Mouse (Mus musculus): ENCODE data around the gene H2-M10.1. TPM values are rescaled to one million over a fixed set of nuclear protein-coding genes. Genes with fewer than 3 reads are reported as not detected.

H2-M10.1 gene
- polyA plus RNA-seq, 1 experiment from 2014 or later = not detected

- no peaks in the 10 kb centered on the region for H3K9me3 ChIP-seq (replicated peaks)
- H3K27ac ChIP-seq (replicated peaks) = no peak overlapping the region
- WGBS = 96% methylated on average over 4 of the region's 4 CpGs
- peaks cover 68% of the 10 kb centered on the region for H3K36me3 ChIP-seq
- no peak overlapping the region for H3K4me3 ChIP-seq
- peaks cover 30% of the 10 kb centered on the region for H3K4me1 ChIP-seq
- no peak for DNase-seq (ENCODE audit: low spot score)
- no peaks in the 10 kb centered on the region for H3K27me3 ChIP-seq (ENCODE audit: low read depth, poor library complexity, severe bottlenecking)
Measured at GRCm38 (mm10) chr17:36274776-36275175, 51.2 kb downstream of the H2-M10.1 start.

DNA sequence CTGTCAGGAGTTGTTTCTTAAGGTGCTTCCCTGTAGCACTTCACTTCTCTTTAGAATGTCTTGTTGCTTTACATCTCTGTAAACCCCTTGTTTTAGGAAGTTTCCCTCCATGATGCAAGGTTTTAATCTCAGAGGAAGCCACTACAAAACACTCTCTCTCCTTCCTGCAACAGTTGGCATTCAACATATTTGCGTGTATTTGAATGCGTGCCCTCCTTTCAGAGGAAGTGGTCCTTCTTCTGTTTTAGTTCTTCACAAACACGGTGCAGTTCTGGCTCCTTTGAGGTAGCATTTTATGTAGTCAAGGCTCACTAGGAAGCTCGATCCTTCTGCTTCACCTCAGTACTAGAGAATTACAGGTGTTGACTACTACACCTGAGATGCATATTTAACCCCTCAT is 52.2 kb downstream of the H2-M10.1 start:
- H3K9me3 ChIP-seq (replicated peaks) = no peaks in the 10 kb centered on the region
- no peaks in the 10 kb centered on the region for H3K27me3 ChIP-seq (ENCODE audit: low read depth, poor library complexity, severe bottlenecking)
- DNase-seq (ENCODE audit: low spot score) = no peak
- H3K4me1 ChIP-seq = peaks cover 31% of the 10 kb centered on the region
- no peak overlapping the region for H3K27ac ChIP-seq (replicated peaks)
- H3K36me3 ChIP-seq = peaks cover 61% of the 10 kb centered on the region
- no peak overlapping the region for H3K4me3 ChIP-seq
- WGBS = 96% methylated on average over 4 of the region's 4 CpGs

Other genes with a start within 250 kb of the H2-M10.1 start
- not detected in 2 replicates for gene Gm19684, start 204.5 kb downstream of the H2-M10.1 start, polyA plus RNA-seq (2016; fragmentation: Nextera tagmentation; extraction: Ambion mirVana)
- gene Gm7030, start 196.7 kb downstream of the H2-M10.1 start, polyA plus RNA-seq (2016; fragmentation: Nextera tagmentation; extraction: Ambion mirVana) = not detected in 2 replicates
- 0.22 TPM in 1 of 2 replicates, not detected in the other for gene Gm8909, start 157.6 kb downstream of the H2-M10.1 start, polyA plus RNA-seq (2016; fragmentation: Nextera tagmentation; extraction: Ambion mirVana)
- not detected in 2 replicates for gene H2-T3, start 135.9 kb downstream of the H2-M10.1 start, polyA plus RNA-seq (2016; fragmentation: Nextera tagmentation; extraction: Ambion mirVana)
- 94.2 and 94.9 TPM in 2 replicates for gene Rpp21, start 68.1 kb downstream of the H2-M10.1 start, polyA plus RNA-seq (2016; fragmentation: Nextera tagmentation; extraction: Ambion mirVana)
- gene Trim39, start 53.9 kb downstream of the H2-M10.1 start, polyA plus RNA-seq (2016; fragmentation: Nextera tagmentation; extraction: Ambion mirVana) = 21.2 and 23.2 TPM in 2 replicates
- gene H2-M10.2, start 39.7 kb downstream of the H2-M10.1 start, polyA plus RNA-seq (2016; fragmentation: Nextera tagmentation; extraction: Ambion mirVana) = 0.16 and 0.17 TPM in 2 replicates
- not detected in 2 replicates for gene H2-M10.3, start 42.3 kb upstream of the H2-M10.1 start, polyA plus RNA-seq (2016; fragmentation: Nextera tagmentation; extraction: Ambion mirVana)
- not detected in 2 replicates for gene H2-M10.4, start 136.2 kb upstream of the H2-M10.1 start, polyA plus RNA-seq (2016; fragmentation: Nextera tagmentation; extraction: Ambion mirVana)
- not detected in 2 replicates for gene H2-M11, start 220.9 kb upstream of the H2-M10.1 start, polyA plus RNA-seq (2016; fragmentation: Nextera tagmentation; extraction: Ambion mirVana)

Data from midbrain, embryonic 10.5 days (tissue).